Mouse (Mus musculus): ENCODE data around the gene Smyd5. TPM values are rescaled to one million over a fixed set of nuclear protein-coding genes. Genes with fewer than 3 reads are reported as not detected.

Gene Smyd5
- polyA plus RNA-seq, 1 experiment from 2014 or later, result 14.1 TPM

DNA sequence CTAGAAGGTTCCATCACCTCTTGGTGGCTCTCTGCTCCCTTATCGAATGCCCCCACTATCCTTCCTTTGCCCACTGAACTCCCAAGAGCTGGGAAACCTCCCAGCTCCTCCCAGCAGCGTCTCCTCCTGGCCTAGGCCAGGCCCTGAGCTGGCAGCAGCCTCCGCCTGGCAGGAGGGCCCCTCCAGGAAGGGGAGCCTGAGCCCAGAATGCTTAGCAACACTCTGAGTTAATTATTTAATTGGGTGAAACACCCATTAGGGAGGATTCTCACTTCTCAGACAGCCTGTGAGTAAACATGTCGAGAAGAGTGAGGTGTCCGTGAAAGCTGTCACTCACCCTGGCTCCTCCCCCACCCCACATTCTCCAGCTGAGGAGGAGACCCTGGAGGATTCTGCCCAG is 32.1 kb upstream of the Smyd5 start:
- H3K9me3 ChIP-seq (ENCODE audit: control insufficient read depth, low read length), result no peaks in the 10 kb centered on the region
- TF ChIP-seq CTCF (IDR thresholded peaks at IDR 0.05; ENCODE audit: low read depth) (no peak), EP300 (optimal IDR thresholded peaks at IDR 0.05) (no peak)
- ATAC-seq (ENCODE audit: low FRiP score, low TSS enrichment), result peak; percentile 47; the same call in 1 of the 2 replicates

DNA sequence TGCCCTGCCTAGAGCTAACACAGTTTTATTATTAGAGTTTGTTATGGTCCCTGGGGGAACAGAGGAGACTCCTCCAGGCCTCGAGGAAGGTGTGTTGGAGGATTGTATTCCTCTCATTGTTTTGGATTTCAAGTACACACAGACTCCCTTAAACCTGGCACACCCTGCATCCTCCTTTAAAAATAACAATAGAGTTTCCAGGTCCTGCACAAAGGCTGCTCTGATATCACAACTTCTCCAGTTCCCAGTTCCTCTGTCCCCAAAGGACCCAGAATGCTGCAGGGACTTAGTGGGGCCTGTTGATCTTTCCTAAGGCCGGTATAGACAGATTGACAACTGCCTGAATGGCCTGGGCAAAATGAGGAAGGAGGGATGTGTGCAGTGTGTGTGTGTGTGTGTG is 29.2 kb upstream of the Smyd5 start:
- ATAC-seq (ENCODE audit: low FRiP score, low TSS enrichment) (no peak), DNase-seq (ENCODE audit: low spot score) (no peak)
- Histone ChIP-seq H3K9ac (ENCODE audit: low read length) (no peak overlapping the region), H3K4me1 (replicated peaks; ENCODE audit: control insufficient read depth, insufficient read depth) (no peaks in the 10 kb centered on the region), H3K27me3 (ENCODE audit: control insufficient read depth, insufficient read depth, low read length) (no peaks in the 10 kb centered on the region), H3K27ac (replicated peaks) (no peak overlapping the region), H3K4me3 (ENCODE audit: low read depth, low read length) (no peak overlapping the region), H3K36me3 (ENCODE audit: control insufficient read depth, insufficient read depth, low read length) (no peaks in the 10 kb centered on the region), H3K4me2 (replicated peaks; ENCODE audit: low read depth) (no peak overlapping the region), H3K9me3 (ENCODE audit: control insufficient read depth, low read length) (no peaks in the 10 kb centered on the region)
- TF ChIP-seq EP300 (optimal IDR thresholded peaks at IDR 0.05), result no peak
- TF ChIP-seq CTCF (IDR thresholded peaks at IDR 0.05; ENCODE audit: low read depth), result no peak
- 35% methylated on average over 2 of the region's 2 CpGs for WGBS

More for the DNA sequence above, 32.1 kb upstream of the Smyd5 start:
- no peak overlapping the region for H3K9ac ChIP-seq (ENCODE audit: low read length)
- no peaks in the 10 kb centered on the region for H3K4me1 ChIP-seq (replicated peaks; ENCODE audit: control insufficient read depth, insufficient read depth)
- WGBS, result 32% methylated on average over 5 of the region's 5 CpGs
- no peaks in the 10 kb centered on the region for H3K27me3 ChIP-seq (ENCODE audit: control insufficient read depth, insufficient read depth, low read length)
- no peak overlapping the region for H3K27ac ChIP-seq (replicated peaks)
- H3K4me2 ChIP-seq (replicated peaks; ENCODE audit: low read depth), result no peak overlapping the region
- DNase-seq (ENCODE audit: low spot score), result no peak
- no peak overlapping the region for H3K4me3 ChIP-seq (ENCODE audit: low read depth, low read length)
- no peaks in the 10 kb centered on the region for H3K36me3 ChIP-seq (ENCODE audit: control insufficient read depth, insufficient read depth, low read length)

DNA sequence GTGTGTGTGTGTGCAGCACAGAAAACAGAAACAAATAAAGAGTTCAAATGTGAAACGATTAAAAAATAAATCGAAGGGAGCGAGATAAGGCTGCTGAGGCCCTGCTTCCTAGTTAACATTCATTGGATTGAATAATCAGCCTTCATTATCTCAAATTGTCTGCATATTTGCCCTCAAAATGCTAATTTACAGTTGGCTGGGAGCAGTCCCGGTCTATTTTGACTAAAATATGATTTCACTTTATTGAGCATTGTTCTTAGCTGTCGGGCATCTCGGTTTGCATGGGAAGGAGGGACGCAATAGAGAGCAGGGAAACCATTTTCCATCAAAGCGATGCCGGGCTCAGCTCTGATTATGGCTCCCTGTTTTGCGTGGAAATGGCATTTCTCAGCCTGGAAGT is 28.8 kb upstream of the Smyd5 start:
- Histone ChIP-seq H3K27me3 (ENCODE audit: control insufficient read depth, insufficient read depth, low read length) (no peaks in the 10 kb centered on the region), H3K27ac (replicated peaks) (no peak overlapping the region), H3K36me3 (ENCODE audit: control insufficient read depth, insufficient read depth, low read length) (no peaks in the 10 kb centered on the region), H3K4me2 (replicated peaks; ENCODE audit: low read depth) (no peak overlapping the region), H3K9me3 (ENCODE audit: control insufficient read depth, low read length) (no peaks in the 10 kb centered on the region), H3K4me1 (replicated peaks; ENCODE audit: control insufficient read depth, insufficient read depth) (no peaks in the 10 kb centered on the region), H3K4me3 (ENCODE audit: low read depth, low read length) (no peak overlapping the region), H3K9ac (ENCODE audit: low read length) (no peak overlapping the region)
- 72% methylated on average over 10 of the region's 10 CpGs for WGBS
- DNase-seq (ENCODE audit: low spot score) (no peak), ATAC-seq (ENCODE audit: low FRiP score, low TSS enrichment) (no peak)
- TF ChIP-seq CTCF (IDR thresholded peaks at IDR 0.05; ENCODE audit: low read depth) (no peak), EP300 (optimal IDR thresholded peaks at IDR 0.05) (no peak)

DNA sequence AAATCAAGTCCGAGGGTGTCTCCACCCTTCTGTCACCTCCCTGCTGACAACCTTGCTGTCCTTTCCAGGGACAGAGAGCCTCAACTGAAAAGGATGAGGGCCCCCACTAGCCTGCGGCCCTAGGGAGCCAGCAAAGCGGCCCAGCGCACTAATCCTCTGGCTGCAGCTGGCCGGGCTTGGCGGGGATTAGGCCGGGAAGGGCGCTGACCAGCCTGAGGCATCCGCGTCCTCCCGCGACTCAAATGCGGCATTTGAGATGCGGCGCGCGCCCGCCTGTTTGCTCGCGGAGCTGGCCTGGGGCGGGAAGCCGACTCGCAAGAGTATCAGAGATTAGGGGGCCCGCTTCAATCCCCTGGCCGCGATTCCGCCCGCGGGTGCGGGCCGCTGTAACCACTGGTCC is 22.8 kb upstream of the Smyd5 start:
- H3K9me3 ChIP-seq (ENCODE audit: control insufficient read depth, low read length), result no peaks in the 10 kb centered on the region
- peak overlapping the region; percentile 12; the same call in 1 of the 2 replicates for H3K4me3 ChIP-seq (ENCODE audit: low read depth, low read length)
- H3K4me2 ChIP-seq (replicated peaks; ENCODE audit: low read depth), result 0 out of 2 replicates have a peak overlapping the region, but pooled peaks have one; percentile 20
- H3K9ac ChIP-seq (ENCODE audit: low read length), result no peak overlapping the region
- no peaks in the 10 kb centered on the region for H3K4me1 ChIP-seq (replicated peaks; ENCODE audit: control insufficient read depth, insufficient read depth)
- TF ChIP-seq EP300 (optimal IDR thresholded peaks at IDR 0.05) (no peak), CTCF (IDR thresholded peaks at IDR 0.05; ENCODE audit: low read depth) (no peak)
- H3K27ac ChIP-seq (replicated peaks), result no peak overlapping the region
- no peaks in the 10 kb centered on the region for H3K36me3 ChIP-seq (ENCODE audit: control insufficient read depth, insufficient read depth, low read length)
- no peak for ATAC-seq (ENCODE audit: low FRiP score, low TSS enrichment)
- no peak for DNase-seq (ENCODE audit: low spot score)
- 5% methylated on average over 31 of the region's 31 CpGs for WGBS
- H3K27me3 ChIP-seq (ENCODE audit: control insufficient read depth, insufficient read depth, low read length), result no peaks in the 10 kb centered on the region

DNA sequence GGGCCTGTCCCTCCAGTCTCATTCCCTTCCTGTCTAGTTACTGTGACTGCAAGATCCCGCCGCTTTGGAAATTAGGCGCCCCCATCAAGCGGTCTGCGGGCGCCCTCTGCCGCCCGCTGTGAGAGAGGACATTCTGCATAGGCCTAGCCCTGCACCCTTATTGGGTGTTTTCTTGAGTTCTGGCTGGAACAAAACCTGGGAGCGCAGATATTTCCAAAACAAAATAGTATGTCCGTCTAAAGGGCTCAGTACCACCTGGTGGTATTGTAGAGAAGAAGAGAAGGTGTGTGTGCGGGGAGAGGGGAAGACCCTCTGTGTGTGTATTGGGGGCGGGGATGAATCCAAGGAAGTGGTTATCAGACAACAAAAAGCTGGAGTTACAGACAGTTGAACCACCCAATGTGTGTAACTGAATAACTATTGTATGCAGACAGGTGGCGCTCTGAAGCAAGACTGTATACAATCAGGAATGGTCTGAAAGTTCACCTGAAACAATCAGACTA is 21.0 kb upstream of the Smyd5 start:
- Histone ChIP-seq H3K4me3 (ENCODE audit: low read depth, low read length) (no peak overlapping the region), H3K27me3 (ENCODE audit: control insufficient read depth, insufficient read depth, low read length) (no peaks in the 10 kb centered on the region), H3K4me1 (replicated peaks; ENCODE audit: control insufficient read depth, insufficient read depth) (no peaks in the 10 kb centered on the region), H3K27ac (replicated peaks) (no peak overlapping the region), H3K9me3 (ENCODE audit: control insufficient read depth, low read length) (no peaks in the 10 kb centered on the region), H3K4me2 (replicated peaks; ENCODE audit: low read depth) (no peak overlapping the region), H3K36me3 (ENCODE audit: control insufficient read depth, insufficient read depth, low read length) (no peaks in the 10 kb centered on the region), H3K9ac (ENCODE audit: low read length) (no peak overlapping the region)
- TF ChIP-seq EP300 (optimal IDR thresholded peaks at IDR 0.05) (no peak), CTCF (IDR thresholded peaks at IDR 0.05; ENCODE audit: low read depth) (peak; percentile 83)
- ATAC-seq (ENCODE audit: low FRiP score, low TSS enrichment) (peak; percentile 81), DNase-seq (ENCODE audit: low spot score) (peak; percentile 84)
- WGBS, result 12% methylated on average over 13 of the region's 13 CpGs

DNA sequence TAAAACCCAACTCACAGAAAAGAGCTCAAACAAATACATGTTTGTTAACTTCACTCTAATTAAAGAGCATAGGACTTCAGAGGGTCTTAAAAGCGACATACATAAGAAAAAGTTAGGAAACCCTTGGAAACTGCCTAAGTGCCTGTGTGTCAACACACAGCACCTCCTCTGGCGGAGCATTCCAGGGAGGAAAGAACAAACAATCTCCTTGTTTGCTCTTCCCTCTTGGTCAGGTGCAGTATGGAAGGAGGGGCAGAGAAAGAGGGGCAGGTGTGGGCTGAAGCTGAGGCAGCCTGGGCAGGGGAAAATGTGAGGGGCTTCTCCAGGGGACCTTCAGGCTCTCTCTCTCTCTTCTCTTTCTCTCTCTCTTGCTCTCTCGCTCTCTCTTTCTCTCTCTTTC is 16.0 kb upstream of the Smyd5 start:
- DNase-seq (ENCODE audit: low spot score), result peak; percentile 48
- no peaks in the 10 kb centered on the region for H3K27me3 ChIP-seq (ENCODE audit: control insufficient read depth, insufficient read depth, low read length)
- WGBS, result 20% methylated on average over 3 of the region's 3 CpGs
- no peak overlapping the region for H3K4me2 ChIP-seq (replicated peaks; ENCODE audit: low read depth)
- H3K27ac ChIP-seq (replicated peaks), result no peak overlapping the region
- ATAC-seq (ENCODE audit: low FRiP score, low TSS enrichment), result peak; percentile 73
- TF ChIP-seq EP300 (optimal IDR thresholded peaks at IDR 0.05) (no peak), CTCF (IDR thresholded peaks at IDR 0.05; ENCODE audit: low read depth) (peak; percentile 28)
- no peaks in the 10 kb centered on the region for H3K4me1 ChIP-seq (replicated peaks; ENCODE audit: control insufficient read depth, insufficient read depth)
- H3K4me3 ChIP-seq (ENCODE audit: low read depth, low read length), result no peak overlapping the region
- no peaks in the 10 kb centered on the region for H3K9me3 ChIP-seq (ENCODE audit: control insufficient read depth, low read length)
- H3K9ac ChIP-seq (ENCODE audit: low read length), result no peak overlapping the region
- no peaks in the 10 kb centered on the region for H3K36me3 ChIP-seq (ENCODE audit: control insufficient read depth, insufficient read depth, low read length)

Measured in stomach, postnatal 0 days (tissue).